Mouse (Mus musculus) gastrocnemius, postnatal 36 days (tissue): Measurements from ENCODE around the gene Jmjd8. TPM values are rescaled to one million over a fixed set of nuclear protein-coding genes. Genes with fewer than 3 reads are reported as not detected.
A peak's percentile ranks its signal among the peaks of the same experiment; 100 is the strongest.
"Not testable (repeated sequence)": the region's sequence is repeated elsewhere in the genome, so short reads cannot be mapped to it uniquely, and the experiment has no call there.

Experiments
- DNase-seq, 2 experiments: peaks; one replicate each; pipeline ENCODE4 v3.0.0; 2022
- intact Hi-C: fragments of 180-260 bp; cut with DNase I; formaldehyde crosslinking; loops from one replicate; pipeline ENCODE4 v1.15.1; 2025
- total RNA-seq, 2 experiments: library from RNA; stranded (reverse); gene quantifications; 2 replicates each; pipeline ENCODE4 v1.2.3; 2021

Jmjd8 gene
- total RNA-seq, 2 experiments from 2014 or later, result 13.4 to 13.6 TPM

DNA sequence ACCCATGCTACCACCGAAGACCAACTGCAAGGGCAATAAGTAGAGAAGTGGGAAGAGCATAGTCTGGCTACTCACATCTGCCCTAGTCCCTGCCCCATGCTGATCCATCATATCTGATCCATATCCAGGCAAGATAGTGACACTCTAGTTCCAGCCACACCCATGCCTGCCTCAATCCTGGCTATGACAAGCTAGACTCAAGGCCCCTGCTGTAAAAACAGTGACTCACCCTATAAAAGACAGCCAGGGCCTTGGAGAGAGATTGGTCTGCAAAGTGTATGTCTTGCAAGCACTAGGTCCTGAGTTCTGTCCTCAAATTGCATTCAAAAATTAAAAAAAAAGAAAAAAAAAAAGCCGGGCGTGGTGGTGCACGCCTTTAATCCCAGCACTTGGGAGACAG is 22.2 kb upstream of the Jmjd8 start:
- intact Hi-C loops, result no loop called here
- no peak for DNase-seq

DNA sequence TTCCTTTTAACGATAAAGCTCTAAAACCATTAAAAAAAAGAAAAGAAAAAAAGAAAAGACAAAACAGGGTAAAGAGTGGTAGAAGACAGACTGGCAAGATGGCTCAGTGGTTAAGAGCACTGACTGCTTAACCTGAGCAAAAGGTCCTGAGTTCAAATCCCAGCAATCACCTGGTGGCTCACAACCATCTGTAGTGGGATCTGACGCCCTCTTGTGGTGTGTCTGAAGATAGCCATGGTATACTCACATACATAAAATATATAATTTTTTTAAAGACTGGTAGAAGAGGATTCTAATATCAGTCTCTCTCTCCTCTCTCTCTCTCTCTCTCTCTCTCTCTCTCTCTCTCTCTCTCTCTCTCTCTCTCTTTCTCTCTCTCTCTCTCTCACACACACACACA is 21.2 kb upstream of the Jmjd8 start:
- DNase-seq, intact Hi-C loops: not testable (repeated sequence)

DNA sequence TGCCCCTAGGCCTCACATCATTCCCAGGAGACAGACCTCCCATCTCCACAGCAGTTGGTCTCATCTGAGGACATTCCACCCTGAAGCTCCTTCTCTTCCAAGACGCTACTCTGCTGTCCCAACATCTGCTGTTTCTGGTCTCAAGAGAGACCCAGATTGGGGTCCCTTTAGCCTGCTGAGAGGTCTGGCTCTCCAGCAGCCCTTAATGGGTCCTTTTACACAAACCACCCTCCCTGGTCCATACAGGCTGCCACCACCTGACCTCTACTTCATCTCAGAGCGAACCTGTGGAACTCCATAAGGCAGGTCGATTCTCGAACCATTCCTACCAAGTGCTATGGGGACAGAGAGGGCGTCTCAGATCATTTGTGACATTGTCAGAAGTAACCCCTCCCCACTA is 20.6 kb upstream of the Jmjd8 start:
- intact Hi-C loops, result no loop called here
- DNase-seq, result no peak

DNA sequence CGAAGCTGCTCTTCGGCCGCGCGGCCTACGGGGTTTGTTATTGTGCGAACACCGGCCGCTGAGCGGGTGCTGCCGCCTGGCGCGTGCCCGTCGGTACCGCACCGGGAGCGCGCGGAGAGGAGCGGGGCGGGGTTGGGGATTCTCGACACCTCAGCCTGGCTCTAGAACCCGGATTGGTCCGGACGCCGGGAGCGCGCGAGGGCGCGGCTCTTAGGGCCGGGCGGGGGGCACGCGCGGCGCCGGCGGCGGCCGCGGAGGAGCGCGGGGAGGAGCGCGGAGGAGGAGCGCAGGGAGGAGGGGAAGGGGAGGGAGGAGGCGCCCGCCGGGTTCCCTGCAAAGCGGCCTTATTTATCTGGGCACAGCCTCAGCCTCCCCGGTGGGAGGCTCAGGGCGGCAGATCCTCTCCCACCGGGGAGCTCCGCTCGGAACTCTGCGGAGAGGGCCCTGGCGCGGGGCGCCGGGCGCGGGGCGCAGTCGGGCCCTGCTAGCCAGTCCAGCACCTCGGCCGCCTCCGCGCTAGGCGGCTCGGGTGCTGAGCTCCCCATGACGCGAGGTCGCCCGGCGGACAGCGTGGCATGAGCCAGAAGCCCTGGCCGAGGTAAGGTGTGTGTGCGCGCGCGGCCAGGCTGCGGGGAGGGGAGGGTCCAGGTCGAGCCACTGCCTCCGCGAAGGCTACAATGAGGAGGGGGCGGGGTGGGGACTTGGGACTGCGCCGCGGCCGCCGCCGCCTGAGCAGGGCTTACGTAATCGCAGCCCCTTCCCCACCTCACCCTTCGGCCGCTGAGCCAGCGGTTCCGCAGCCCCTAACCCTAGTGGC is 19.7 kb upstream of the Jmjd8 start, which contains the start of gene Fbxl16:
Gene Fbxl16 (plus strand): TSS at position 297 of the 817 bp plus-strand sequence.
- intact Hi-C loops, result no loop called here
- DNase-seq, result peak in 1 of 2 experiments; percentile 42

DNA sequence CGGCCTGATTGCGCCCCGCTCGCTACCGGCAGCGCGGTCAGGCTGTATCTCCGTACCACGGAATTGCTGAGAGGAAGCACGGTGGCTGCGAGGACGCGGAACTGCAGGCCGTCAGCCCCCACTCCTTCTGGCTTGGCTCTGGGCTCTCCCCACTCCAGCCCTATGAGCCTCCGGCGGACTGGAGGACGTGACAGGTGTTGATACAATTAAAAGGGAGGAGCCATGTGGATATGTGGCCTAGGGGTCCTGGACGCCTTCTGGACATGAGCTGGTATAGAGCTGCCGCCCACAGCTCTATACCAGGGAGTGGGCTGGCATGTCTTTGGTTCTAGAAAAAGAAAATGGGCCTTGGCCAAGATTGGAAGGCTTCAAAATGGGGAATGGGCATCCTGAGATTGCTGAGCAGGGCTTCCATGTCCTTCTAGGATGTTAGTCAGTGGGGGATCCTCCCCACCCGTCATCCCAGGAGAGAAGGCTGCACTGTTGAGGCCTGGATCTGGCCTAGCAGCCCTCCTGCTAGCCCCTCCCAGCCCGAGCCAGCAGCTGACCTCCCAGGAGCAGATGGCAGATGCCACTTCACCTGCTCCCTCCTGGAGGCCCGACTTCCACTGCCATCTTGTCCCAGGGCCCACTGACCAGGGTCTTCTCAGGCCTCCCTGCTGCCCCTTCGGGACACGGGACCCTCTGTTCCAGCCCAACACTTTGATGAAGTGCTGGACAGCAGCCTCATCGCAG is 18.9 kb upstream of the Jmjd8 start:
- DNase-seq, result no peak
- intact Hi-C loops, result no loop called here

DNA sequence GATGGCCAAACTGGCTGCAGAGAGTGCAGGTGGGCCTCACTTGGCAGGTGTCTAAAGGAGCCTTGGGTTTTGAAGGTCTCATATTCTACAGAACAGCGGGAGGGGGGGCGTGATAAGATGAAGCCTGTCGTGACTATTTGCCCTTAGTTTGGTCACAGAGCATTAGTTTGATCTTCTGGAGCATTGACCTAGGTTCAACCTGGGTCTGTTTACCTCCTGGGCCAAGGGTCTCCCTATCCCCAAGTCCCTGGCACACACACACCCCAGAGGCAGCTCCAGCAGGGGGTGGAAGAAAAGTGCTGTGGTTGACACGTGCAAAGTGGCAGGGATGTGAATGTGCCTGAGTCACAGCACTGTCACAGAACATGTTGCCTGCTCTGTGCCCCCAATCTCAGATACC is 17.8 kb upstream of the Jmjd8 start:
- intact Hi-C loops, result no loop called here
- no peak for DNase-seq

DNA sequence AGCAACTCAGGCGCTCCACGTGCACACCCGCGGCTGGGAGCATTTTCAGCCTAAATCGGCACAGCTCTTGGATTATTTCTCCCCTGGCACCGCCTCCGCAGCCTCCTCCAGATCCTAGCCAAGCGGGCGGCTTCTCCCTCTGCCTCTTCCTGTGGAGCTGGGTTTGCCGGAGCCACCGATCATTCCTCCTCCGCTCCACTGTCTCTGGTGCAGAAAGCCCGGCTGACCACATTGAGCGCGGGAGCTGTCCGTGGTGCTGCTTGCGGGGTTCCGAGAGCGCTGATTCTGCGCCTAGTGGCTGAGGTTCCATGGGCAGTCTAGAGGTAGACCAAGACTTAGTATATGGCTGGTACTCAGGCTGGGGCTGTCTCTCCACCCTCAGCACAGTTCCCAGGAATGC is 15.2 kb upstream of the Jmjd8 start:
- peak; percentile 71 to 73 for DNase-seq
- intact Hi-C loops, result no loop called here

DNA sequence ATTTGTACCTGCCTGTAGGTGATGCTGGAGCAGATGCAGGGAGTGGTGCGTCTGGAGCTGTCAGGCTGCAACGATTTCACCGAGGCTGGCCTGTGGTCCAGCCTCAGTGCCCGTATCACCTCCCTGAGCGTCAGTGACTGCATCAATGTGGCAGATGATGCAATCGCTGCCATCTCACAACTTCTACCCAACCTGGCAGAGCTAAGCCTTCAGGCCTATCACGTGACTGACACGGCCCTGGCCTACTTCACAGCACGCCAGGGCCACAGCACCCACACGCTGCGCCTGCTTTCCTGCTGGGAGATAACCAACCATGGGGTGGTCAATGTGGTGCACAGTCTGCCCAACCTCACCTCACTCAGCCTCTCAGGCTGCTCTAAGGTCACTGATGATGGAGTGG is 11.0 kb upstream of the Jmjd8 start:
- intact Hi-C loops, result no loop called here
- no peak for DNase-seq

DNA sequence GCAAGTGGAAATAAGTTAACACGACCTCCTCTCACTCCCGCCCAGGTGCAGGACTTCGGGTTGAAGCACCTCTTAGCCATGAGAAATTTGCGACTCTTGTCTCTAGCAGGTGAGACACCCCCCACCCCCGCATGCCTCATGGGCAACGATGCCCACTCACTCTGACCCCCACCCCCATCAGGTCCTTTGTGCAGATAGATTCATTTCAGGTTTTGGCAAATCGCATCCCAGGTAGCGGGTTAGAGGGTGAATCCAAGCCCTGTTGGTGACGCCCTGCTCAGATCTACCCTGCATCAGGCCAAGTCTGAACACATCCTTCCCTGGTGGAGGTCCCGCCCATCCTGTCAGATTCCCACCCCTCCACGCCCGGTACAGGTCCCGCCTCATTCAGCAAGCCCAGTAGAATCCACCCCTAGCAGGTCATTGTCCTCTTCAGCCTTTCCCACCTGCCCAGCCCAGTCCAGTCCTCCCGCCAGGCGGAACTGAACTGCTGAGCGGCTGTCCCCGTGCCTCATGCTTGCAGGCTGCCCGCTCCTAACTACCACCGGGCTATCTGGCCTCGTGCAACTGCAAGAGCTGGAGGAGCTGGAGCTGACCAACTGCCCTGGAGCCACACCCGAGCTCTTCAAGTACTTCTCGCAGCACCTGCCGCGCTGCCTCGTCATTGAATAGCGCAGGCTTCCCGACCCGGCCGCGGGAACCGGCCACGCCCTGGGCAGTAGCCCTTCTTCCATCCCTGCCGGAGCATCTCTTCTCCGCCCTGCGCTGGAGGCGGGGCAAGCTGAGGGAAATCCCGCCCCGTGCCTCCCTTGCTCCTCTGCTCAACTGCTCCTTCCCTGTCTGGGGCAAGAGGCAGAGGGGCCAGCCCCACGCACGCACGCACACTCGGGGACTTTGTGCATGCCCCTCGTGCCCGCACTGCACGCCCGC is 9.6 kb upstream of the Jmjd8 start:
- intact Hi-C loops, result no loop called here
- peak in 1 of 2 experiments; percentile 4 for DNase-seq

DNA sequence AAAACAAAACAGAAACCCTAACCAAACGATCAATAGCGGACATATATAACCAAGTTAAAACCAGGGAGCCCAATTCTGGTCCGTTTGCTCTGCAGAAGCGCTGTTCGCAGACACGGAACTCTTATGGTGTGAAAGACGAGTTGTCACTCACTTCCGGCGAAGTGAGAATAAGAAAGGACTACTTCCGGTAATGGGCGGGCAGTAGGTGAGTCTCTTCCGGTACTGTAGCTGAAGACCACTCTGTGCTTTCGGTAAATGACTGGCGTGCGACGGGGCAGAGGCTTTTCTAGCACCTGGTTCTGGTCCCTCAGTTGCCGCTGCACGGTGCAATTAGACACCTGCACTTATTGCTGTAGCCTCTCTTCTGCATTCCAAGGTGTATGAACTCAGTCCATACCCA is 5.2 kb upstream of the Jmjd8 start, which contains the start of gene Wdr24:
Gene Wdr24 (plus strand): TSS at position 176 of the 400 bp plus-strand sequence.
- DNase-seq, result peak; percentile 51 to 71
- intact Hi-C loops, result loop anchor here (10.0 kb wide), 1 partner anchor 929 kb away; the partner anchor contains the start of genes Eme2, Mrps34 and Nme3

DNA sequence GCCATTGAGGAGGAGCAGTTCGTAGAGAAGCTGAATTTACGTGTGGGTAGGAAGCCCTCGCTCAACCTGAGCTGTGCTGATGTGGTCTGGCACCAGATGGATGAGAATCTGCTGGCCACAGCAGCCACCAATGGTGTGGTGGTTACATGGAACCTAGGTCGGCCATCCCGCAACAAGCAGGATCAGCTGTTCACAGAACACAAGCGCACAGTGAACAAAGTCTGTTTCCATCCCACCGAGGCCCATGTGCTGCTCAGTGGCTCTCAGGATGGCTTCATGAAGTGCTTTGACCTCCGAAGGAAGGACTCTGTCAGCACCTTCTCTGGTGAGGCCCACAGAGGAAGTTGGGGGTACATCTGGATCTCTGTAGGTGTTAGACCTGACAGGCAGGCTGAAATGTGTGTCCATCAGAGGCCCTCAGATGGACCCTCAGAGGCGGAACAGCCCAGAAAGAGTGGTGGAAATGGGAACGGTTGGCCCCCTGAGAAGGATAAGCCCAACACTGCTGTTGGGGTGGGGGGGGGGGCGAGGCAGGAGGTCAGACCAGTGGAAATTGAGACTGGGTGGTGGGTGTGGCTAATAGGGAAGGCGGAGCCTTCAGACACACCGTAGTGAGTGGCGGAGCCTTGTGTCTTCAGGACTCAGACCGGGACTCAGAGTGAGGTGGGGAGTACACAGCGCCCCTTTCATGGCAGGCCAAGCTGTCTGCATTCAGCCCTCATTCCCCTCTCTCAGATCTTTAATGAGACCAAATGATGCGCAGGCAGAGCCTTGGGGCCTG is 4.1 kb upstream of the Jmjd8 start:
- intact Hi-C loops, result loop anchor here (10.0 kb wide), 1 partner anchor 930 kb away; the partner anchor contains the start of genes Eme2, Mrps34 and Nme3
- no peak for DNase-seq

DNA sequence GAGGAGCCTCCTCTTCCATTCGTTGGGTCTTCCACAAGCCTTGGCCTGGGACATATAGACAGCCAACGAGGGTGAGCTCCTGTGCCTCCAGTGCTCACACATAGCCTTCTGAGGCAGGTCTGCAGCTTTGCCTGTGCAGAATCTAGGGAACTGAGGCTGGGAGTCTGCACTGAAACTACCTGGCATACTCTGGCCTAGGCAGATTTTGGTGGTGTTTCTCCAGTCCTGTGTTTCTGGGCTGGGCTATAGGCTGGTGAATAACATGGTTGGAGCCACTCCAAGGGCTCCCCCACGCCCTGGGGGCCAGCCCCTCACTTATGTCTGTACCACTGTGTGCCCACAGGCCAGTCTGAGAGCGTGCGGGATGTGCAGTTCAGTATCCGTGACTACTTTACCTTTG is 3.4 kb upstream of the Jmjd8 start:
- no peak for DNase-seq
- intact Hi-C loops, result loop anchor here (10.0 kb wide), 1 partner anchor 931 kb away; the partner anchor contains the start of genes Eme2, Mrps34 and Nme3

DNA sequence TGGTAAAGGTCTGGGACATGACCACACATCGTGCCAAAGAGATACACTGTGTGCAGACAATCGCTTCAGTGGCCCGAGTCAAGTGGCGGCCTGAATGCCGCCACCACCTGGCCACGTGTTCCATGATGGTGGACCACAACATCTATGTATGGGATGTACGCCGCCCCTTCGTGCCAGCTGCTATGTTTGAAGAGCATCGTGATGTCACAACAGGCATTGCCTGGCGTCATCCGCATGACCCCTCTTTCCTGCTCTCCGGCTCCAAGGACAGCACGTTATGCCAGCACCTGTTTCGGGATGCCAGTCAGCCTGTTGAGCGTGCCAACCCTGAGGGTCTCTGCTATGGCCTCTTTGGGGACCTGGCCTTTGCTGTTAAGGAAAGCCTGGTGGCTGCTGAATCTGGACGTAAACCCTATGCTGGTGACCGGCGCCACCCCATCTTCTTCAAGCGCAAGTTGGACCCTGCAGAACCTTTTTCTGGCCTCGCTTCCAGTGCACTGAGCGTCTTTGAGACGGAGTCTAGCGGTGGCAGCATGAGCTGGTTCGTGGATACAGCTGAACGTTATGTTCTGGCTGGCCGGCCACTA is 2.6 kb upstream of the Jmjd8 start:
- intact Hi-C loops, result loop anchor here (10.0 kb wide), 1 partner anchor 931 kb away; the partner anchor contains the start of genes Eme2, Mrps34 and Nme3
- no peak for DNase-seq

DNA sequence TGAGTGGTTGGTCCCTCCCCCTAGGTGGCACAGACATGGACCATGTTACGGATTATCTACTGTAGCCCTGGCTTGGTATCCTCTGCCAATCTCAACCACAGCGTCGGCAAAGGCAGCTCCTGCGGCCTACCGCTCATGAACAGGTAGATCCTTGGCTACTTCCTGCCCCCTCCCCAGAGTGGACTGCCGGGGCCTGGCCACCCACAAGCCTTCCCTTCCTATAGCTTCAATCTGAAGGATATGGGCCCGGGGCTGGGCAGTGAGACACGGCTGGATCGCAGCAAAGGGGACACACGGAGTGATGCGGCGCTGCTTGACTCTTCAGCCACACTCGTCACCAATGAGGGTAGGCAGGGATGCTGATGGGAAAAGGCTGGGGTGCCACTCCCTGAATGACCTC is 1.7 kb upstream of the Jmjd8 start:
- intact Hi-C loops, result loop anchor here (10.0 kb wide), 1 partner anchor 932 kb away; the partner anchor contains the start of genes Eme2, Mrps34 and Nme3

DNA sequence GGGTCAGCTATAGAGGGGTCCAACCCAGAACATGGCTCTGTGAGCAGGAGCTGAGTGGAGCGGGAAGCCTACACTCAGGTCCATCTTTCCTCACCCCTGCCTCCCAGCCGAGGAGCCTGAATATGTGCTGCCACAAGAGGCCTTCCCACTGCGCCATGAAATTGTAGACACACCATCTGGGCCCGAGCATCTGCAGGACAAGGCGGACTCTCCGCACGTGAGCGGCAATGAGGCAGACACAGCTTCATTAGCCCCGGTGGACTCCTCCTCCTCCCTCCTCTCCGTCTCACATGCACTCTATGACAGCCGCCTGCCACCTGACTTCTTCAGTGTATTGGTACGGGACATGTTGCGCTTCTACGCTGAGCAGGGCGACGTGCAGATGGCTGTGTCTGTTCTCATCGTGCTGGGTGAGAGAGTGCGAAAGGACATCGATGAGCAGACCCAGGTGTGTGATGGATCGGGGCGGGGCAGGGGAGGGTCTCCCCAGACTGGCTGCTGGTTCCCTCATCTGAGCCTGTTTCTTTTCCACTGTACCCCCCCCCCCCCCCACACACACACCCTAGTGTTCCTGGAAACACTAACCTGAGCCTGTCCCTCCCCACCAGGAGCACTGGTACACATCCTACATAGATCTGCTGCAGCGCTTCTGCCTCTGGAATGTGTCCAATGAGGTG is 983 bp upstream of the Jmjd8 start:
- no peak for DNase-seq
- intact Hi-C loops, result loop anchor here (10.0 kb wide), 1 partner anchor 933 kb away; the partner anchor contains the start of genes Eme2, Mrps34 and Nme3

More for the DNA sequence above, 1.7 kb upstream of the Jmjd8 start:
- no peak for DNase-seq

DNA sequence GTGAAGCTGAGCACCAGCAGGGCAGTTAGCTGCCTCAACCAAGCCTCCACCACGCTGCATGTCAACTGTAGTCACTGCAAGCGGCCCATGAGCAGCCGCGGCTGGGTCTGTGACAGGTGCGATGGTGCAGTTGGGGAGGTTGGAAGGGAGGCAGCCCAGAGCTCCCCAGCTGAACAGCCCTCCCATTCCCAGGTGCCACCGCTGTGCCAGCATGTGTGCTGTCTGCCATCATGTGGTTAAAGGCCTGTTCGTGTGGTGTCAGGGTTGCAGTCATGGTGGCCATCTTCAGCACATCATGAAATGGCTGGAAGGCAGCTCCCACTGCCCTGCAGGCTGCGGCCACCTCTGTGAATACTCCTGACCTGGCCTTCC is 458 bp upstream of the Jmjd8 start:
- no peak for DNase-seq
- intact Hi-C loops, result loop anchor here (10.0 kb wide), 1 partner anchor 933 kb away; the partner anchor contains the start of genes Eme2, Mrps34 and Nme3

DNA sequence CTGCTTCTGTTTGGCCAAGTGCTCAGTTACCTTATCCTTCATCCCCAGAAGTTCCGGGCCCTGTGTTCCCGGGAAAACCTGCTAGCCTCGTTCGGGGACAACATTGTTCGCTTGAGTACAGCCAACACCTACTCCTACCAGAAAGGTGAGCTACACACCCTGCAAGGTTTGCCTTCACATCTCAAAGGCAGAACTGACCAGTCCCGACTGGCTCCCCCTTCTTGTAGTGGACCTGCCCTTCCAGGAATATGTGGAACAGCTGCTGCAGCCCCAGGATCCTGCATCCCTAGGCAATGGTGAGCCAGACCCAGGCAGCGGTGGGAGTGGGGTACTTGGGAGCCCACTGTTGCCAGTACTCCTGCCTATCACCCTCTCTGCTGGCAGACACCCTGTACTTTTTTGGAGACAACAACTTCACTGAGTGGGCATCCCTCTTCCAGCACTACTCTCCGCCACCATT is 921 bp downstream of the Jmjd8 start:
- intact Hi-C loops, result loop anchor here (10.0 kb wide), 1 partner anchor 935 kb away; the partner anchor contains the start of genes Eme2, Mrps34 and Nme3
- DNase-seq, result no peak

DNA sequence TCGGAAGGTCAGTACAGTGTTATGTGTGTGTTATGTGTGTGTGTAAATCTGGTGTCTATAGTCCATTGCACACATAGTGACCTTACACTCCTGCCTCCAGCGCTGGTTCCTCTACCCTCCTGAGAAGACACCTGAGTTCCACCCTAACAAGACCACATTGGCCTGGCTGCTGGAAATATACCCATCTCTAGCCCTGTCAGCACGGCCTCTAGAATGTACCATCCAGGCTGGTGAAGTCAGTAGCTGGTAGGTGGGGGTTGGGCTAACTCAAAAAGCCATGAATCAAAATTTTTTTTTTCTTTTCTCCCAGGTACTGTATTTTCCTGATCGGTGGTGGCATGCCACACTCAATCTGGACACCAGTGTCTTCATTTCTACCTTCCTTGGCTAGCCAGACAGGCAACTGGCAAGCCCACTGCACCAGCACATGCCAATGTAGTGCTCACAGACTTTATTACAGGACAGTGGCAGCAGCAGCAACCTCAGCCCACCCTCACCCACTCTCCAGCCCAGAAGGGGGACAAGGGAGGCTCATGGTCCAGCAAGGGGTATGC is 1.6 kb downstream of the Jmjd8 start:
- intact Hi-C loops, result no loop called here
- DNase-seq, result no peak
